Mouse (Mus musculus) lung, adult 2 months (tissue): Measurements from ENCODE around the gene Defb23. TPM values are rescaled to one million over a fixed set of nuclear protein-coding genes. Genes with fewer than 3 reads are reported as not detected.

Experiments used
- DNase-seq: peaks from one replicate; pipeline ENCODE4 v3.0.0; 2022
- H3K4me1 ChIP-seq: fragments of 200-500 bp; 2 replicates; pipeline ENCODE4 v1.6.1; 2011; ENCODE audit warnings: low read length; ENCODE audit not compliant: control insufficient read depth, insufficient read depth
- H3K4me3 ChIP-seq: fragments of 200-500 bp; replicated peaks from 2 replicates; pipeline ENCODE3; 2011; ENCODE audit warnings: low read depth, mild to moderate bottlenecking, control low read depth, low read length; ENCODE audit errors: extremely low read depth
- CTCF ChIP-seq: fragments of 200-500 bp; IDR thresholded peaks from 2 replicates; pipeline ENCODE4 v1.5.1; 2011; ENCODE audit warnings: mild to moderate bottlenecking, low read length, control low read depth; ENCODE audit not compliant: insufficient read depth
- POLR2A ChIP-seq: fragments of 200-500 bp; IDR thresholded peaks from 2 replicates; pipeline ENCODE4 v1.6.1; 2011; ENCODE audit warnings: low read depth, mild to moderate bottlenecking, control low read depth, low read length, borderline replicate concordance; ENCODE audit errors: extremely low read depth
- WGBS: fragments of 180-500 bp; shearing (Covaris S2); methylation state at CpG from one replicate; pipeline ENCODE4 v1.1.7; 2018; 5-methylcytosine and 5-hydroxymethylcytosine counted together
- polyA plus RNA-seq: library from polyadenylated mRNA; depleted of rRNA; stranded (reverse); fragments of >200 nt; gene quantifications from 2 replicates; pipeline ENCODE4 v1.2.3, GENCODE M21; 2012; rRNA removed

Defb23 gene
- polyA plus RNA-seq, 1 experiment = not detected

DNA sequence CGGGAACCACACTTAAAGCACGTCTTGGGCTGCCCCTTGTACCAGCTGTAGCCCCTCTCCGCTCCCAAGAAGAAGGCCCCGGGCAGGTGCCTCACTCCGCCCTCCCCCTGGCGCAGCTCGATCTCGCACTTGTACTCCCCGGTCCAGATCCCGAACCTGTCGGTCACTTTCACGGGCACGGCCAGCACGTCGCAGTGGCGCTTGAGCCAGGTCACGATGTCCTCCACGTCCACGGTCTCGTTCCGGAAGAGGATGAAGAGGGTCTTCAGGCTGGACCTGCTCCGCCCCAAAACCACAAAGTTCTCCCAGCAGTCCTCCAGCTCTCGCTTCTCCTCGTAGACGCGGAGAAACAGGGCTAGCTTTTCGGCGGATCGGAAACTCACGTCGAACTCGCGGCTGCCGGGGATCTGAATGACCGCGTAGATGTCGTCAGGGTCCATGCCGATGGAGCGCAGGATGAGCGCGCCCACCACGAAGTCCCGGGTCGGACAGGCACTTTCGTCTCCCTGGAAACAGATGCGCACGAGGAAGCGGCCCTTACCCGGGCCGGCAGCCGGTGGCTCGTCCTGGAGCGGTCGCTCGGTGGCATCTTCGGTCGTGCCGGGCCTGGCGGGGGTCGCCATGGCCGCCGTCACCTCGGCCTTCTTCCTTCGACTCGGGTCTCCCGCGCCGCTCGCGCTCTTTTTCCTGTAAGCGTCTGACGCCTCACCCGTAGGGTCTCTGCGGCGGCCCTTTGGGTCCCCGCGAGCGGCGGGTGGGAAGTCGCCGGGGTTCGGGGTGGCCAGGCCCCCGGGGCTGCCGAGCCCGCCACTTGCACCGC lies 50.4 kb downstream of the Defb23 start:
- 2% methylated on average over 86 of the region's 86 CpGs for WGBS
- TF ChIP-seq CTCF (no peak), POLR2A (no peak)
- peak; percentile 61 for DNase-seq
- peak overlapping the region; percentile 87 for H3K4me3 ChIP-seq
- peaks cover 6% of the 10 kb centered on the region; the same call in 1 of the 2 replicates for H3K4me1 ChIP-seq

DNA sequence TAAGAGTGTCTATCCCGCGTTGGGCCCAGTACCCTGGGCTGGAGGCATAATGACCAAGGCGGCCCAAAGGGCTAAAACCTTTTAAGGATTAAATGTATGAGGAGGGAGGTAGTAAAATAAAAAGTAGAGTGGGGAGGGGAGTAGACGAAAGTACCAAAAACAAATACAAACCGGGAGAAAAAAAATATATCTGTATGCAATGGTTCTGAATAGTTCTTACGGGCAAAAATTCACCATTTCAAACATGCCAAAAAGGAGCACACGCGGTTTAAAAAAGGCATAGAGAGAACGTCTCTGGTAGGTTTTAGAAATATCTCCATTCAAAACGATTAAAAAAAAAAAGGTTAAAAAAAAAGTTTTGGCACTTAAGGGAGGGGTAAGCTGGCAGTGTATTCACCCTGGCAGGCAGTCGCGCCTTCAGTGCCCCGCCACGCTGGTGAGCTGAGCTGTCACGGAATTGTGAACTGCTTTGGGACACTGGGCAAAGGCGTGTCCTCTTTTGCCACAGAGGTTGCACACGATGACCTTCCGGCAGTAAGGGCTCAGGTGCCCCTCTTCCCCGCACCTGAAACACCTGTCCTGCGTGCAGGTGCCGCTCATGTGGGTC lies 51.2 kb downstream of the Defb23 start:
- Histone ChIP-seq H3K4me3 (peak overlapping the region; percentile 14), H3K4me1 (peaks cover 6% of the 10 kb centered on the region; the same call in 1 of the 2 replicates)
- WGBS = 36% methylated on average over 21 of the region's 21 CpGs
- no peak for DNase-seq
- TF ChIP-seq CTCF = no peak

DNA sequence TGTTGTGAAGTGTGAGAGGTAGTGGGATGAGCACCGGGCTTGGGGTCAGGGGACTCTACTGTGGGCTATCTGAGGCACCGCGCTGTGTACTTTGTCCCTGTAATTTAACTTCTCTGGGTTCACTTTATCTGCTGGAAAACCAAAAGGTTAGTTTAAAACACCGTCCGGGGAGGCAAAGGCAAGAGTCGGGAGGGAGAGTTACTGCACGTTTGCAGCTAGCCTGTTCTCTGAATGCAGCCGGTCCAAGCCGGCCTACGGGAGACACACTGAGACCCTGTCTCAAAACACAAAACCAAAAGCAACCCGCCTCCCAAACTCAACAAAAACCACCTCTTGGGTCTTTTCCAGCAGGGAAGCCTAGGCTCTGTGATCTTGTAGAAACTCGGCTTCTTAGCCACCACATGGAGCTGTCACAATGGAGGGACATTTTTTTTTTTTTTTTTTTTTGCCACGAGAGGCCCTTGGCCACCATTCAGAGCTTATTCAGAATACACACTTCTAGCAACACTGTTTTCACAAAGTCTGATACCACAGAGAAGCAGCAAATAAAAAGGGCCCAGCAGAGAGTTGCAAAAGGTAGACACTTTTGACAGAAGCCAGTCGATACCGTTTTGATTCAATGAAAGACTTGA lies 51.8 kb downstream of the Defb23 start:
- H3K4me1 ChIP-seq = peaks cover 6% of the 10 kb centered on the region; the same call in 1 of the 2 replicates
- TF ChIP-seq CTCF (no peak), POLR2A (no peak)
- 45% methylated on average over 15 of the region's 15 CpGs for WGBS
- H3K4me3 ChIP-seq = no peak overlapping the region
- no peak for DNase-seq

GRCm38 (mm10) chr2:152411471-152411870 lies 52.9 kb downstream of the Defb23 start:
- WGBS = 50% methylated on average over 7 of the region's 7 CpGs
- DNase-seq = no peak
- no peak overlapping the region for H3K4me3 ChIP-seq
- H3K4me1 ChIP-seq = peaks cover 6% of the 10 kb centered on the region; the same call in 1 of the 2 replicates
- TF ChIP-seq CTCF (no peak), POLR2A (no peak)

DNA sequence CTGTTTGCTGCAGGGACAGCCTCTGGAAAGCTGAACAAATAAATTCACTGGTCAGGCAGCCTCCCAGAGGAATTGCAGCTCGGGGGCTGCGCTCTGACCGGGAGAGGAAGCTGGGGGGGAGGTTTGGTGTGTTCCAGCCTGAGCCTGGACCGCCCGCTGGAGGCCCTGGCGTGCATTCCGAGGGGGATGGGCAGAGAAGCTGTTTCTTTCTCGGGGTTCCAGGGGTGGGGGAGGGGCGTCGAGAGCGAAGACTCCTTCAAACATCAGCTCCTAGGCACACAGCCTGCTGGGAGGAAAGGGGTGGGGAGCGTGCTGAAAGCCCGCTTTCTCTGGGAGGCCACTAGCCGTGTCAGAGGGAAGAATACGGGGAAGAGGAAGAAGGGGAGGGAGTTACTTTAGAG lies 53.4 kb downstream of the Defb23 start:
- no peak for TF ChIP-seq CTCF
- TF ChIP-seq POLR2A = no peak
- Histone ChIP-seq H3K4me3 (no peak overlapping the region), H3K4me1 (peaks cover 8% of the 10 kb centered on the region; the same call in 1 of the 2 replicates)
- peak; percentile 48 for DNase-seq
- 7% methylated on average over 15 of the region's 15 CpGs for WGBS

- WGBS = 72% methylated on average over 6 of the region's 6 CpGs
- DNase-seq = no peak
- TF ChIP-seq POLR2A = no peak
- no peak for TF ChIP-seq CTCF
- Histone ChIP-seq H3K4me1 (peaks cover 11% of the 10 kb centered on the region; the same call in 1 of the 2 replicates), H3K4me3 (no peak overlapping the region)
Measured at GRCm38 (mm10) chr2:152409781-152410180, 54.6 kb downstream of the Defb23 start.

Other genes with a start within 250 kb of the Defb23 start
- 16.5 and 27.3 TPM in 2 replicates for gene Csnk2a1, start 237.8 kb downstream of the Defb23 start, polyA plus RNA-seq
- gene Tbc1d20, start 170.8 kb downstream of the Defb23 start, polyA plus RNA-seq = 54.3 and 73.4 TPM in 2 replicates
- 268 and 356 TPM in 2 replicates for gene Rbck1, start 132.0 kb downstream of the Defb23 start, polyA plus RNA-seq
- 6.1 and 6.9 TPM in 2 replicates for gene Trib3, start 120.6 kb downstream of the Defb23 start, polyA plus RNA-seq
- gene Nrsn2, start 88.0 kb downstream of the Defb23 start, polyA plus RNA-seq = 0.17 TPM in 1 of 2 replicates, not detected in the other
- 5.6 and 5.8 TPM in 2 replicates for gene Sox12, start 66.6 kb downstream of the Defb23 start, polyA plus RNA-seq
- 5.1 and 5.8 TPM in 2 replicates for gene Zcchc3, start 49.6 kb downstream of the Defb23 start, polyA plus RNA-seq
- gene 6820408C15Rik, start 49.0 kb downstream of the Defb23 start, polyA plus RNA-seq = 8.1 and 8.5 TPM in 2 replicates
- gene Defb20, start 12.4 kb upstream of the Defb23 start, polyA plus RNA-seq = not detected in 2 replicates
- not detected in 2 replicates for gene Defb22, start 25.5 kb upstream of the Defb23 start, polyA plus RNA-seq
- not detected in 2 replicates for gene Defb26, start 47.1 kb upstream of the Defb23 start, polyA plus RNA-seq
- gene Defb28, start 53.6 kb upstream of the Defb23 start, polyA plus RNA-seq = not detected in 2 replicates
- gene Defb29, start 75.5 kb upstream of the Defb23 start, polyA plus RNA-seq = not detected in 2 replicates
- not detected in 2 replicates for gene Gm17416, start 104.7 kb upstream of the Defb23 start, polyA plus RNA-seq
- not detected in 2 replicates for gene Defb21, start 108.1 kb upstream of the Defb23 start, polyA plus RNA-seq
- gene Defb19, start 115.7 kb upstream of the Defb23 start, polyA plus RNA-seq = not detected in 2 replicates
- not detected in 2 replicates for gene Defb45, start 134.8 kb upstream of the Defb23 start, polyA plus RNA-seq
- gene Defb36, start 139.7 kb upstream of the Defb23 start, polyA plus RNA-seq = not detected in 2 replicates
- 1.1 TPM in 1 of 2 replicates, not detected in the other for gene Defb25, start 158.4 kb upstream of the Defb23 start, polyA plus RNA-seq
- gene Rem1, start 162.3 kb upstream of the Defb23 start, polyA plus RNA-seq = 12.4 and 16.2 TPM in 2 replicates
- 125 and 149 TPM in 2 replicates for gene H13, start 204.8 kb upstream of the Defb23 start, polyA plus RNA-seq
- gene Mcts2, start 222.4 kb upstream of the Defb23 start, polyA plus RNA-seq = 2.9 and 3.8 TPM in 2 replicates